Mouse (Mus musculus) thymus, adult 2 months (tissue): ENCODE results near the gene Tbcb.
"Not testable (repeated sequence)": the region's sequence is repeated elsewhere in the genome, so short reads cannot be mapped to it uniquely, and the experiment has no call there.

Experiments
- CTCF ChIP-seq: fragments of 200-500 bp; IDR thresholded peaks from 2 replicates; pipeline ENCODE4 v1.5.1; 2012; ENCODE audit warnings: mild to moderate bottlenecking, control low read depth, low read length, moderate library complexity, borderline replicate concordance; ENCODE audit not compliant: control insufficient read depth, poor library complexity, insufficient read depth; ENCODE audit errors: extremely low read depth
- POLR2A ChIP-seq: fragments of 200-500 bp; IDR thresholded peaks from 2 replicates; pipeline ENCODE4 v1.6.1; 2012; ENCODE audit warnings: mild to moderate bottlenecking, low read length, control low read depth, moderate library complexity; ENCODE audit not compliant: control insufficient read depth, poor library complexity, insufficient read depth; ENCODE audit errors: extremely low read depth

DNA sequence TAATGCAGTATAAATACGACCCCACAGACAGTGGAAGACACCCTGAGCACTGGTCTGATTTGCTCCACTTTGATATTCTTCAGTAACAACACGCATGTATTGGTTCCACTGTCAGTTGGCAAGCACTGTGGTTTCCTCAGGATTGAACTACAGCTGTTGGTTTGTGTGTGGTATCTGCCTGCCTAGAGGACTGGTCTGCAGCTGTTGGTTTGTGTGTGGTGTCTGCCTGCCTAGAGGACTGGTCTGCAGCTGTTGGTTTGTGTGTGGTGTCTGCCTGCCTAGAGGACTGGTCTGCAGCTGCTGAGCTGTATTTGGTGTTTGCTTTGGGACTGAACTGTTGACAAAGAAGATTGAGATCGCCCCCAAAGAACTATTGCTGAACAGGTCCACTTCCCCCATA lies 5.3 kb upstream of the Tbcb start:
- not testable (repeated sequence) for TF ChIP-seq POLR2A, CTCF
